Mouse (Mus musculus) NIH3T3 (cell line): Measurements from ENCODE around the gene Cdc6.

ENCODE experiments used
- DNase-seq: peaks from one replicate; pipeline ENCODE4 v3.0.0-alpha.2; 2012; ENCODE audit warnings: low read depth

Cdc6 gene

DNA sequence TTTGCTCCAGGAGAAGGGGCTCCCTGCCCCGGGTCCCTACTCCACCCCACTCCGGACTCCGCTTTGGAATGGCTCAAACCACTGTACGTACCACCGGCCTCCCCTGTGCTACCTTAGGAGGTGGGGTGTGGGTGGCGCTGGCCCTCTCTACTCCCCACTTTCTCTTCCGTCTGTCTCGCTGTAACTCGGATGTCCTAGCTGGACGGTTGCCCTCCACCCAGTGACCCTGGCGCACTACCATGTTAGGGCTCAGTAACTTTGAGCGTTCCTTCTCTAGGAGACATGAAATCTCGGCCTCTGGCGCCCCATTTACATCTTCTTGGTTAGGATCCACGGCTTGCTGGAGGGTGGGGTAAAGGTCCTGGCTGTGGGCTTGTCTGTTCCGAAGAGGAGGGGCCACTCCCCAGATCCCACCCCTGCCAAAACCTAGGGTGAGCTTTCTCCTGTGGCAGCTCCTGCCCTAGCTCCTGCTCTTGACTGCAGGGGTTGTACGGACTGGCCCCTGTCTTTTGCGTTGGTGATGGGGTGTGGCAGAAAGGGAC, 53.5 kb downstream of the Cdc6 start:
- peak; percentile 59 for DNase-seq

DNA sequence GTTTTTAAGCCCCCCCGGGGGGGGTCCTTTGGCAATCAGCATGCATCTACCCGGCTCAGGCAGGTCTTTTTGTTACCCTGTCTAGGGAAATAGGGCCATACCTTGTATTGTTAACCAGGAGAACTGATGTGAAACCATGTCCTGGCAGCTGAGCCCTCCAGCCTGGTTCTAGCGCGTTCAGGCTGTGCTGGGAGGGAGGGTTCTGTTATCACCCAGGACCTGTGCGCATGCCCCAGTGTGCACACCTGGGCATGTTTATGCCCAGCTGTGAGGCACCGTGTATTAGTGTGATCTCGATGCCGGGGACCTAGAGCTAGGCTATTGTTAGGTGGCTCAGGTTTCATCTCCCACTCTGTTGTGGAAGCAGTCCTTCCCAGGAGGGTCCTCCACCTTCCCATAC, 54.2 kb downstream of the Cdc6 start:
- DNase-seq: no peak

DNA sequence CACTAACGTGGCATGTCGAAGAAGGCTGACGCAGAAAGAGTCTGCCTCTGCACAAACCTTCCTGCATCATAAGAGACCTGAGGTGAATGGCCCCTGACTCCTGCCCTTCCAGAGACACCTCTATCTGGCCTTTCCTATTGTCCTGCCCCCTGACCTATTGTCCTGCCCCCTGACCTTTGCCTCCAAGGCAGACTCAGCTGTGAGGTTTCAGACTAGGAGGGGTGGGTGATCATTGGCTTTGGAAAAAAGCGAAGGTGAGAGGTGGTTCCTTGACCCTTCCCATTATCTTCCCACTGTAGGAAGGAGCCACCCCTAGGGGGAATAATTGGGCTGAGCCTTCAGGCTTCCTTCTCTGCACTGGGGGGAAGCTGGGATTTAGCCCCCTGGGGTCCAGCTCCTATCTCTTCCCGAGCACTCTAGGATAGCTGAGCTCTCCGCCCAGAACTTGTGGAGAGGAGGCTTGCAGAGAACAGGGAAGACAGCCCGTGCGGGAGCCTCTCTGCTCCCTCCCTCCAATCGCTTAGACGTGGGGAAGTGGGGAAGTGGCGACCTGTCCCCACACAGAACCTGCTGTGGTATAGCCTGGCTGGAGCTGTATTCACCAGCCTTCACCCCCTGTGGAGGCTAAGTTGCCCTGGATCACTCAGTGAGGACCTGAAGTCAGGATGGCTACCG, 55.0 kb downstream of the Cdc6 start:
- DNase-seq: no peak

DNA sequence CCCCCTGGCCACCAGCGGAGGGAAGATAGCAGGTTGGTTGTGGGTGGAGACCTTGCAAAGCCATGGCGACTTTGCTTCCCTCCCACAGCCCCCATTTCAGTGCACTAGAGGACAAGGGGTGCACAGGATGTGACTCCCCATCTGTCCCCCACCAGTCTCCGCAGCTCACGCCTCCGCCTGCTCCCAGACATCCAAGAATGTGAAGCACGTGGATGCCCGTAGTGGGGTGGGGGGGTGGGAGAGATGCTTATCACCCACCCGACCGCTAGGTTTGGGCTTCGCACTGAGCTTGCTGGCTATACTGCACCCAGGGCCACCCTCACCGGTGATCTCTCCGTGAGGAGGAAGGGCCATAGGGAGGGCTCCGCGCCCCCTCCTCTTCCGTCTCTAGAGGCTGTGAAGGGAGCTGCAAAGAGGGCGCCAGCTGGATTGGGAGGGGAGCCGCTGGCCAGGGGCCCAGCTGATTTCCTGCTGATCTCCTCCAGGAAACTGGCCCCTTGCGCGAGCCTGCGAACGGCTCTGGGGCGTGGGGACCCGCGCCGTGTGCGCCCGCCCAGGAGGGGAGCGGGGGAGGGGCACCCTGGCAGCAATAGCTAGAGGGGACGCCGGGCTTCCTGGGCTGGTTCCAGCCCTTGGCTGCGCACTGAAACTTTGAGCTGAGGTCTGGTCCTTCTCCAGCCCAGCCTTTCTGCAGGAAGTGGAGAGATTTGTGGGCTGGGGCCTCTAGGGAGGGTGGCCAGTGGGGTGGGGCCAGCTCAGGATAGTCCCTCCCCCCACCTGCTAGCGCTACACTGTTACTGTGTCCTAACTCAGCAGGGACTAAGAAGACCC, 55.8 kb downstream of the Cdc6 start:
- peak; percentile 90 for DNase-seq

DNA sequence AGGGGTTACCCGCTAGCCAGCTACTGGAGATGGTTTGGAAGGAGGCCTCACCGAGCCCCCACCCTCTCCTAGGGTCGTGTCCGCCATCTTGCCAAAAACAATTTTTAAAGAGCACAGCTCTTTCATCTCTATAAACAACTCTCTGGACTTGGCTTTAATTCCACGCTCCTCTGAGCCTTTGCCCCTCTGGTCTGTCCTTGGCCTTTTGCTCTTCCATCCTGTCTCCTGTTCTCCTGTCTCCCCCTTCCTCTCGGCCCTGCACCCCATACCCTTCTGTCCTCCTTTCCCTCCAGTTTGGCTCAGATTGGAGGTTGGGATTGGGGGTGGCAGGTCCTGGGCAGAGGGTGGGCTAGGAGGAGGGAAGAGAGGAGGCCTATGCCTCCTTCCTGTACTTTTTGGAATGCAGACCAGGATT, 56.6 kb downstream of the Cdc6 start:
- no peak for DNase-seq

GRCm38 (mm10) chr11:98964616-98965415, 57.2 kb downstream of the Cdc6 start:
- DNase-seq: no peak

DNA sequence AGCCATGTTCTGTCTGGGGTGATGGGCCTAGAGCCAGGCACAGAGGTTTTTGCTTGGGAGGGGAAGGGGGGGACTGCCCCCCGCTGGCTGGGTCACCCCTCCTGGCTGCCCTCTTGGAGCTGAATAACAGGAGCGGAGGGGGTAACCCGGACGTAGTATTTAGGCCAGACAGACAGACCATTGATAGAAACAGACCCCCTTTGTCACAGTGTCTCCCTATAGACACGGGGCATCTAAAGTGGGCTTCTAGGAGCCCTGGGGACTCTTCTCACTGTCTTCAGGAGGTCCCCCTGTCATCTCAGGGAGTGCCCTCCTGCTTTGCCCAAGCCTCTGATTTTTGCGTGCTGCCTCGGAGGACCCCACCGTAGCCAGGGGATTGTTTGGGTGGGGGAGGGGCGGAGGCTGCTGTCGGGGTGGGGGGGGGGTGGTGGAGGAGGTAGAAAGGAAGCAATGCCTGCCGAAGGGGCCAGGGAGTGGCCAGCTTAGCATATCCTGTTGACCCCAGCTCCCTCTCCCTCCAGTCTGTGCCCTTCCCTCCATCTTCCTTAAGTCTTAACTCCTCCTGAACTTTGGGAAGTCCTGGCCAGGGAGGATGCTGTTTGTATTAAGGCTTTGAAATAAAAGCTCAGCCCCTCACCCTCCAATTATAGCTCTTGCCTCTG, 57.9 kb downstream of the Cdc6 start:
- DNase-seq: no peak

DNA sequence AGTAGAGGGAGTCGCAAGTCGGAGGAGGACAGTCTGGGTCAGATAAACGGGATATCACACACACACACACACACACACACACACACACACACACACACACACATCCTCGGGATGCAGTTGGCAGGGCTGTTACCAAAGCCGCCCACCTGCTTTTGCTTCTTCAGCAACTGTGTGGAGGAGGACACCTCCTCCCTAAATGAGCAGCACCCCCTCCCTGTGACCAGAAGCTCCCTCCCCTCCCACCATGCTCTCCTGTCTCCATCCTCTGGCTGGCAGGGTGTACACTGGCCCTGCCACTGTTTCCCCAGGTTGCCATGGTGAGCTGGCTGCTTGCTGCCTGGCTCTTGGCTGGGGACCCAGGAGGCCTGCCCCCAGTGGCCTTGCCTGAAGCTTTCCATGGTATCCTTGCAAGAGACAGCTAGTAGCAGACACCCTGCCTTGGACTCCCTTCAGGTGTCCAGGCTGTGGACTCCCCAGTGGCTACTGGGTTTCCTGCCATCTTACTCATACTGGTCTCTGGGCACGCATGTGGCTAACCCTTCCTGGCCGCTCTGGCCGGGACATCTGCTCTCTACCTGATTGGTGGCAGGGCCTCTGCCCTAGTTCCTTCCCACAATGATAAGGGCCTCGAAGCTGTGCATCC, 59.0 kb downstream of the Cdc6 start:
- DNase-seq: peak; percentile 78

- no peak for DNase-seq
Observed at GRCm38 (mm10) chr11:98968079-98968478, 60.5 kb downstream of the Cdc6 start.

DNA sequence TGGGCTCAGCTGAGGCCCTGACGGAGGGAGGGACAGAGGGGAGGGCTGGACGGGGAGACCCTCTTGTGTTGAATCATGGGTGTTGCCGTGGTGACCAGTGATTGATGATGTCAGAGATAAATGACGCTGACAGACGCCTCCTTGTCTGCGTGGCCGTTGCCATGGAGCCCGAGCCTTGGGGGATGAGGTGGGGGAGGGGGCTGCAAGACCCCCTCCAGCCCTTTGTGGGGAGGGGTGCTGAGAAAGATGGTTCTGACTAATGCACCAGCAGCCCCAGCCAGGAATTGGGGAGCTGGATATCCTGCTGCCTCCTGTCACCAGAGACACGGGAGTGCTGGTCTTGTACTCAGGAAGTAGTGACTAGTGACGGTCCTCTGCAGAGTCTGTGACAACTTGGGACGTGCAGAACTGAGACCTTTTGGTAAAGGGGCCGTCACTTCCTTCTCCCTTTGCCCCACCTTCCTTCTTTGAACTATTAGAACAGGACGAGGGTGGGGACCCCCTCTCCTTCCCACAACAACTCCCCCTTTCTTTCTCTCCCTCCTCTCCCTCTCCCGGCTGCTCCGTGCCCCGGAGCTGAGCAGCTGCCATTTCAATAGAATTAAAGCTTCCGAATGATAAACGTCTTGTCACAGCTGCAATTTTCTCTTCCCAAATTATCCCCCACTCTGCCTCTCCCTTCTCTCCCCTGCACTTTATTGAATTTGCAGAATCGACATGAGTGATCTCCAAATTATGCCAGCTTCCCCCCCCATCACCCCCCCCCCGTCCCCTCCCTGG, 61.3 kb downstream of the Cdc6 start:
- DNase-seq: no peak

DNA sequence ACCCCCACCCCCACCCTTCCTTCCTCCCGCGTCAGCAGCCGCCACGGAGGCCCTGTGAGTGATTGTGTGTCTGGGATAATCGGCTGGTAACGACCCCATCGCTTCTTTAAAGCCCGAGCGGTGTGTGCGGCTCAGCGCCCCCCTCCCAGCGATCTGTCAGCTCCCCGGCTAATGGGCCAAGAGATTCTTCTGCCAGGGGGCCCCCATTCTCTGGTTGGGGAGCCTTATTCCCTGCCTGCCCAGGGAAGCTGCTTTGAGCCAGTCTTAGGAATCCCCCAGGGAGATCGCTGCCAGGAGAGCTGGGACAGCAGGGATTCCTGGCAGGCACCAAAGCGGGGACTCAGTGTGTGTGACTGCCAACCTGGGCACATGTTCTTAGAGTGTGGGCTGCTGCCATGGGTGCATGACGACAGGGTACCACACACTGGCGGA, 61.9 kb downstream of the Cdc6 start:
- no peak for DNase-seq

DNA sequence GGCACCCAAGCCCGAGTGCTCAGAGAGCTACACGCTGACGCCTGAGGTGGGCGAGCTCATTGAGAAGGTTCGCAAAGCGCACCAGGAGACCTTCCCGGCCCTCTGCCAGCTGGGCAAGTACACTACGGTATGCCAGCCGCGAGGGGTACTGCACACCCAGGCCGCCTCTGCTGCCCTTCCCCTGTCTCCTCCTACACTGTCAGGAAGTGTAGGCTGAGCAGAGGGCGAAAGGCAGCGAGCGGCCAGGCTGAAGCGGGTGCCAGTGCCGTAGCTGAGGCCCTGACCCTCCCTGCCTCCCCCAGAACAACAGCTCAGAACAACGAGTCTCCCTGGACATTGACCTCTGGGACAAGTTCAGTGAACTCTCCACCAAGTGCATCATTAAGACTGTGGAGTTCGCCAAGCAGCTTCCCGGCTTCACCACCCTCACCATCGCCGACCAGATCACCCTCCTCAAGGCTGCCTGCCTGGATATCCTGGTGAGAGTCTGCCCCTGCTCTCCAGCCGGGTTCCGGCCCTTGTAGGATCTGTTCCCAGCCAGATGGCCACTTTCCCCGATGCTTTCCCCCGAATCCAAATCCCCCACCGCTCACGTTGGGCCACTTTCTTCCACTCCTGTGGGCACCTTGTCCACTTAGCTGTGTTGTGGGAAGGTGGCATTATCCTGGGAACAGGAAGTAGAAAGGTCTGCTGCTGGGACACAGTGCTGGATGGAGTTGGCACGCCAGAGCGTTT, 62.8 kb downstream of the Cdc6 start:
- no peak for DNase-seq

DNA sequence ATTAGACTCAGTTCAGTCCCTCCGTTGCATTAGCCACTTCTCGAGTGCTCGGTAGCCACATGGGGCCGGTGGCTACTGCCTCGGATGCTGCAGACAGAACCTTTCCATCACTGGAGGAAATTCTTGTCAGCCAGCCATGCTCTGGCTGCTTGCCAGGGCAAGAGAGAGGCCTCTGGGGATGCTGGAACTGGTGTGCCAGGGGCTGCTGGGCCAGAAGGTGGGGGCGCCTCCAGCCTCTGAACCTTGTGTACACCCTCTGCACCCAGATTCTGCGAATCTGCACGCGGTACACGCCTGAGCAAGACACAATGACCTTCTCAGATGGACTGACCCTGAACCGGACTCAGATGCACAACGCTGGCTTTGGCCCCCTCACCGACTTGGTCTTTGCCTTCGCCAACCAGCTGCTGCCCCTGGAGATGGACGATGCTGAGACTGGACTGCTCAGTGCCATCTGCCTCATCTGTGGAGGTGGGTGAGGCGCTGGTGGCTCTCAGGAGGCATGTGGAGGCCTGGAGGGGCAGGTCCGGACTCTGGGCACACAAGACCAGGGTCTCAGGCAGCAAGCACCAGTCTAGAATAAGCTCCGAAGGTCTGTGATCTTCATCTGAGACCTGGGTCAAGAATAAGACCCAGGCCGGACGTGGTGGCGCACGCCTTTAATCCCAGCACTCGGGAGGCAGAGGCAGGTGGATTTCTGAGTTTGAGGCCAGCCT, 63.9 kb downstream of the Cdc6 start:
- DNase-seq: peak; percentile 75

DNA sequence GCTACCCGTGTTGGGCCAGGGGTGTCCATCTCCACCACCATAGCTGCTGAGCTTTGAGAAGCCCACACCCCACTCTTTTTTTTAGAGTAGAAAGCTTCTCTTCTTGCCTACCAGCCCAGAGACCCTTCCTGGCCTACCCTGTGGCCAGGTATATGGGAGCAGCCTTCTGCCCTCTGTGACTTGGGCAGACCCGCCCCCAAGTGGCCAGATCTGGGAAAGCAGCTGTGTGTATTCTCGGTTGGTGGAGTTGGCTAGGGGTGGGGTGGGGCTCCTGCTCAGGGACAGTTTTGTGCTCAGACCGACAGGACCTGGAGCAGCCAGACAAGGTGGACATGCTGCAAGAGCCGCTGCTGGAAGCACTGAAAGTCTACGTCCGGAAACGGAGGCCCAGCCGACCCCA, 64.6 kb downstream of the Cdc6 start:
- DNase-seq: peak; percentile 87

- no peak for DNase-seq
Observed at GRCm38 (mm10) chr11:98972801-98973360, 65.3 kb downstream of the Cdc6 start.
